Mouse (Mus musculus) intestine, postnatal 0 days (tissue): ENCODE results near the gene Ucn. TPM values are rescaled to one million over a fixed set of nuclear protein-coding genes. Genes with fewer than 3 reads are reported as not detected.
A peak's percentile ranks its signal among the peaks of the same experiment; 100 is the strongest.

Source experiments
- ATAC-seq: fragments of 200-750 bp; cut with Nextera tagmentation; 2 replicates; pipeline ENCODE4 v1.8.0; 2017; ENCODE audit warnings: mild to moderate bottlenecking, moderate TSS enrichment, moderate library complexity
- H3K27ac ChIP-seq: fragments of 300-500 bp; sonication (generic); 2 replicates; pipeline ENCODE4 v1.5.1; 2014; ENCODE audit warnings: mild to moderate bottlenecking, low read depth, low read length, moderate library complexity
- H3K27me3 ChIP-seq: fragments of 300-500 bp; sonication (generic); replicated peaks from 2 replicates; pipeline ENCODE4 v1.6.1; 2014; ENCODE audit warnings: low read length, mixed read lengths; ENCODE audit not compliant: control insufficient read depth, insufficient read depth
- H3K36me3 ChIP-seq: fragments of 300-500 bp; sonication (generic); 2 replicates; pipeline ENCODE4 v1.6.1; 2014; ENCODE audit warnings: mild to moderate bottlenecking, moderate library complexity; ENCODE audit not compliant: control insufficient read depth, insufficient read depth
- H3K4me1 ChIP-seq: fragments of 300-500 bp; sonication (generic); replicated peaks from 2 replicates; pipeline ENCODE4 v1.6.1; 2014; ENCODE audit warnings: antibody characterized with exemption, low read length, mixed read lengths; ENCODE audit not compliant: control insufficient read depth, insufficient read depth
- H3K4me2 ChIP-seq: fragments of 300-500 bp; sonication (generic); replicated peaks from 2 replicates; pipeline ENCODE4 v1.6.1; 2014; ENCODE audit warnings: low read depth, mild to moderate bottlenecking, moderate library complexity
- H3K4me3 ChIP-seq: fragments of 300-500 bp; sonication (generic); 2 replicates; pipeline ENCODE4 v1.5.1; 2014; ENCODE audit warnings: low read depth, low read length
- H3K9ac ChIP-seq: fragments of 300-500 bp; sonication (generic); 2 replicates; pipeline ENCODE4 v1.6.1; 2014; ENCODE audit warnings: mild to moderate bottlenecking, low read depth, low read length
- H3K9me3 ChIP-seq: fragments of 300-500 bp; sonication (generic); 2 replicates; pipeline ENCODE4 v1.6.1; 2016; ENCODE audit warnings: mixed run types; ENCODE audit not compliant: control insufficient read depth
- CTCF ChIP-seq: sonication (generic); IDR thresholded peaks from 2 replicates; pipeline ENCODE4 v1.5.1; 2016; ENCODE audit warnings: low read depth, mild to moderate bottlenecking, control low read depth, antibody characterized with exemption, moderate library complexity
- WGBS: fragments of 180-500 bp; shearing (Covaris S2); extraction: QIAGEN DNeasy Blood & Tissue Kit; methylation state at CpG from one replicate; pipeline ENCODE4 v1.1.7; 2014; 5-methylcytosine and 5-hydroxymethylcytosine counted together
- polyA plus RNA-seq: library from polyadenylated mRNA; unstranded; fragments of >200 nt; fragmentation: Nextera tagmentation; extraction: Ambion mirVana; gene quantifications from 2 replicates; pipeline ENCODE4 v1.2.1, GENCODE M21; 2015

Ucn gene
- polyA plus RNA-seq, 1 experiment from 2014 or later: not detected

DNA sequence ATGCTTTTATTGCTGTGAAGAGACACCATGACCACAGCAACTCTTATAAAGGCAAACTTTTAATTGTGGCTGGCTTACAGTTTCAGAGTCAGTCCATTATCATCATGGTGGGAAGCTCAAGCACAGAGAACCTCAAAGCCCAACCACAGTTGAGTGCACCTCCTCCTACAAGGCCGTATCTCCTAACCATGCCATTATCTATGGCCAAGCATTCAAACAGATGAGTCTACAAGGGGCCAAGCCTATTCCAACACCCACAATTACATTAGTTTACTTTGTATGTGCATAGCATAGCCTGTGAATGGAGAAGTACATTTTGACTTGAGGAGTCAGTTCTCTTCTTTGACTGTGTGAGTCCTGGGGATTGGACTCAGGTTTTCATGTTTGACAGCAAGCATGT lies 26.2 kb upstream of the Ucn start:
- no peak overlapping the region for H3K4me3 ChIP-seq
- H3K27me3 ChIP-seq: no peaks in the 10 kb centered on the region
- no peaks in the 10 kb centered on the region for H3K4me1 ChIP-seq
- no peak overlapping the region for H3K9ac ChIP-seq
- no peak overlapping the region for H3K4me2 ChIP-seq
- WGBS: 85% methylated on average over 1 of the region's 1 CpGs
- ATAC-seq: no peak
- H3K27ac ChIP-seq: peak overlapping the region; percentile 15; the same call in 1 of the 2 replicates
- H3K36me3 ChIP-seq: peaks cover 80% of the 10 kb centered on the region
- TF ChIP-seq CTCF: no peak
- no peaks in the 10 kb centered on the region for H3K9me3 ChIP-seq

DNA sequence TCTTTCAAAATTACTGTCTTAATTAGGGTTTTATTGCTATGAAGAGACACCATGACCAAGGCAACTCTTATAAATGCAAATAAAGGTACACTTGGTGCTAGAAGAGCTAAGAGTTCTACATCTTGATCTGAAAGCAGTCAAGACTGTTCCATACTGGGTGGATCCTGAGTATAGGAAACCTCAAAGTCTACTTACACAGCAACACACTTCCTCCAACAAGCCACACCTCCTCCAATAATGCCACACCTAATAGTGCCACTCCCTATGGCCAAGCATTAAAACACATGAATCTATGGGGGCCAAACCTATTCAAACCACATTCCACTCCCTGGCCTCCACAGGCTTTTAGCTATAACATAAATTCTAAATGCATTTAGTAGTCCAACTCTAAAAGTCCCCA lies 23.8 kb upstream of the Ucn start:
- TF ChIP-seq CTCF: no peak
- H3K9me3 ChIP-seq: no peaks in the 10 kb centered on the region
- no peaks in the 10 kb centered on the region for H3K4me1 ChIP-seq
- H3K4me2 ChIP-seq: no peak overlapping the region
- no peaks in the 10 kb centered on the region for H3K27me3 ChIP-seq
- H3K36me3 ChIP-seq: peaks cover 81% of the 10 kb centered on the region
- no peak overlapping the region for H3K27ac ChIP-seq
- no peak overlapping the region for H3K4me3 ChIP-seq
- peak; percentile 69 for ATAC-seq
- no peak overlapping the region for H3K9ac ChIP-seq

DNA sequence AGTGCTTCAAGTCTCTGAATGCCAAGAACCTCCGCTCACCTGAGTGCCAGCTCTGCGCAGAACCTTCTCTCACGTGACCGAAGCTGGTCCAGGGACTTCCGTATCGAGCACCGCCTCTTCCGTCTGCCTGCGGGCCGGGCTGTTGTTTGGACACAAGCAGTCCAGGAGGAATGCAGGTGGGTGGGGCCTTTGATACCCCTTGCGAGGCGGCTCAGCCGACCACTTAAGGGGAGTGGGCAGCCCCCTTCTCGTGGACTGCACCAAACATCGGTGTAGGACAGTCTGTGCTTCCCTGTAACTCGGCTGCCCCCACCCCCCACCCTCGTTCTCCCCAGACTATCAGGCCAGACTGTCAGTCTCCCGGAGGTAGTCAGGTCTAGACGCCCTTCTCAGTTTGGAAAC lies 15.5 kb upstream of the Ucn start, which contains the start of gene Mpv17:
Gene Mpv17 (minus strand): TSS at position 100 of the 402 bp plus-strand sequence.
- no peaks in the 10 kb centered on the region for H3K27me3 ChIP-seq
- H3K27ac ChIP-seq: peak within 1 kb of the TSS; percentile 57
- ATAC-seq: peak; percentile 89
- H3K4me2 ChIP-seq: peak within 1 kb of the TSS; percentile 79
- H3K36me3 ChIP-seq: peaks cover 28% of the 10 kb centered on the region
- no peak for TF ChIP-seq CTCF
- peak within 1 kb of the TSS; percentile 71 for H3K9ac ChIP-seq
- H3K4me3 ChIP-seq: peak within 1 kb of the TSS; percentile 73
- H3K9me3 ChIP-seq: no peaks in the 10 kb centered on the region
- under 1% methylated on average over 19 of the region's 19 CpGs for WGBS
- H3K4me1 ChIP-seq: peaks cover 5% of the 10 kb centered on the region

DNA sequence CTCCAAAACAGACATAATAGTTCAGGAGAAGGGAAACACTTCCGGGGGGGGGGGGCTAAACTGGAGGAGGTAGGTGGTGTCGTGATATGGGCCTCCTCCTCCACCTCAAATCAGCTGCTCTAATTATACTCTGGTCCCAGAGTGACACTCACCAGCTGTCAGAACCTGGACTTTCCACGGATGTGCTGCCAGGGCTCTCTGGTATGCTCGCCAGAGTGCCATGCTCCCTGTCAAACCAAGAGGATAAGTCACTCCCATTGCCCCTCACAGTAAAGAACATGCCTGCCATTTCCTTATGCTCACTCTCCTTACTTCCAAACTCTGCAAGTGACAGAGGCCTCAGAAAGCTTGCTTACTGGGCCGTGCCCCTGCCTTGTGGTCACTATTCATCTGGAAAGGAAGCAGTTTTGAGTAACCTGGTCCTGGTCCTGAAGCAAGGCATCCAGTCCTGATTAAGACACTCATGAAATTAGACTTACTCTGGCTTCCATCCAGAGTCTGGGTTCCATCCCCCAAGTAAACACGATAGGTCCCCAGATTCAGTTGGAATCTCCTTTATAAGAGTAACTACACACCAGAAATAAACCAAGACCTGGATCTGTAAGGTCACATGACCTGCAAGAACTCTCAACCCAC lies 15.0 kb upstream of the Ucn start:
- Histone ChIP-seq H3K27me3 (no peaks in the 10 kb centered on the region), H3K9me3 (no peaks in the 10 kb centered on the region), H3K36me3 (peaks cover 23% of the 10 kb centered on the region), H3K27ac (peak overlapping the region; percentile 57), H3K4me2 (peak overlapping the region; percentile 79), H3K4me3 (peak overlapping the region; percentile 73), H3K4me1 (peaks cover 5% of the 10 kb centered on the region), H3K9ac (peak overlapping the region; percentile 71)
- 25% methylated on average over 6 of the region's 6 CpGs for WGBS
- no peak for TF ChIP-seq CTCF
- ATAC-seq: 0 out of 2 replicates have a peak, but pooled peaks have one; percentile 5

DNA sequence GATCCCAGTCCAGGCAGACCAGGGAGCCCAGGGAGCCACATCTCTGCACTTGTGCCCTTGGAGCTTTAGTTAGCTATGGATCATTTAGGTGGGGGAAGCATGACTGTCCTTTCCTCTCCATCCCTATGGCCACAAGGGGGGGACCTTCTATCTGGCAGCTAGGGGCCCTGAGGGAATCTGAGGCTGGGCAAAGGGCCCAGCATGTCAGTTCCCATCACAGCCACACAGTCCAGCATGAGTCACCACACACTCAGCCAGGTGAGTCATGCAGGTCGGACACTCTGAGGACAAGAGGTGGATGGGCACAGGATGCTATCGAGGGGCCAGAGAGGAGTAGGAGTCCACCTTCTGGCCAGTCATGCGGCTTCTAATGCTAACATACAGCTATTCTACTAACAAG lies 13.1 kb upstream of the Ucn start:
- peak; percentile 54 for TF ChIP-seq CTCF
- Histone ChIP-seq H3K4me1 (peaks cover 5% of the 10 kb centered on the region), H3K9me3 (no peaks in the 10 kb centered on the region), H3K9ac (no peak overlapping the region), H3K36me3 (0 out of 2 replicates have a peak, but pooled peaks cover 4% of the 10 kb centered on the region), H3K4me2 (no peak overlapping the region), H3K27me3 (no peaks in the 10 kb centered on the region), H3K4me3 (no peak overlapping the region), H3K27ac (peak overlapping the region; percentile 50; the same call in 1 of the 2 replicates)
- peak; percentile 42; the same call in 1 of the 2 replicates for ATAC-seq
- 70% methylated on average over 3 of the region's 3 CpGs for WGBS

DNA sequence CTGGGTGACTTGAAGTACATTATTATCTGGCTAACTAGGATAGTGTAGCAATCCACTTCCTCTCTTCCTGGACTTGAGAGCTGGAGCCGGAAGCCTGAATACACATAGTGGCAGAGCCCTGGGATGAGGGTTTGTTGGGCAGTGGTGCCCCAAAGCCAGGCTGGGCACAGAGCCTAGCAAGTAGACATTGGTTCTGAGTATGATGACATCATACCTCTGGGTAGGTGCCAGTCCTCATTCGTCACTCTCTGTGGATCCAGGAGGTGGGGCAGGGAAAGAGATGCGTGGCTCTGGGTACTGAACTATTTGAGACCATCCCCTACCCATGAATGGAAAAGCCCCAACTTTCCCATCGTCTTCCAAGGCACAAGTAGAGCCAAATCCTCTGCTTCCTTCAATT lies 11.2 kb upstream of the Ucn start:
- no peaks in the 10 kb centered on the region for H3K9me3 ChIP-seq
- WGBS: 85% methylated on average over 4 of the region's 4 CpGs
- no peak for ATAC-seq

More for the DNA sequence above, 11.2 kb upstream of the Ucn start:
- H3K27me3 ChIP-seq: no peaks in the 10 kb centered on the region
- no peak overlapping the region for H3K9ac ChIP-seq
- H3K4me3 ChIP-seq: no peak overlapping the region
- H3K27ac ChIP-seq: no peak overlapping the region
- TF ChIP-seq CTCF: no peak
- H3K4me1 ChIP-seq: peaks cover 5% of the 10 kb centered on the region
- peaks cover 16% of the 10 kb centered on the region; the same call in 1 of the 2 replicates for H3K36me3 ChIP-seq
- no peak overlapping the region for H3K4me2 ChIP-seq
